Mouse (Mus musculus) E14TG2a.4 (cell line): ENCODE results near the gene 4833427G06Rik.

Source experiments
- H3K27me3 ChIP-seq: 2 replicates; pipeline ENCODE4 v1.6.1; 2014; ENCODE audit warnings: low read length, control low read depth; ENCODE audit not compliant: insufficient read depth
- H3K36me3 ChIP-seq: 2 replicates; pipeline ENCODE4 v1.6.1; 2014; ENCODE audit warnings: low read length, control low read depth; ENCODE audit not compliant: insufficient read depth
- H3K4me1 ChIP-seq: replicated peaks from 2 replicates; pipeline ENCODE4 v1.6.1; 2014; ENCODE audit warnings: low read depth, low read length, control low read depth
- H3K4me3 ChIP-seq: replicated peaks from 2 replicates; pipeline ENCODE4 v1.5.1; 2014; ENCODE audit warnings: mild to moderate bottlenecking, low read length
- H3K9me3 ChIP-seq: 2 replicates; pipeline ENCODE4 v1.6.1; 2014; ENCODE audit warnings: low read length, control low read depth
- CTCF ChIP-seq: conservative IDR thresholded peaks from 2 replicates; pipeline ENCODE4 v1.5.1; 2014; ENCODE audit warnings: low read length
- NANOG ChIP-seq: IDR thresholded peaks from 2 replicates; pipeline ENCODE4 v1.6.1; 2014; ENCODE audit warnings: borderline replicate concordance, low read length, mixed read lengths
- POU5F1 ChIP-seq: IDR thresholded peaks from 2 replicates; pipeline ENCODE4 v1.6.1; 2014; ENCODE audit warnings: low read length, borderline replicate concordance

Gene 4833427G06Rik

GRCm38 (mm10) chr9:51081614-51082013, 20.3 kb downstream of the 4833427G06Rik start:
- Histone ChIP-seq H3K9me3 (no peaks in the 10 kb centered on the region), H3K36me3 (no peaks in the 10 kb centered on the region), H3K27me3 (peaks cover 20% of the 10 kb centered on the region), H3K4me1 (peaks cover 10% of the 10 kb centered on the region), H3K4me3 (no peak overlapping the region)
- TF ChIP-seq POU5F1, result no peak
- no peak for TF ChIP-seq NANOG
- TF ChIP-seq CTCF, result no peak

DNA sequence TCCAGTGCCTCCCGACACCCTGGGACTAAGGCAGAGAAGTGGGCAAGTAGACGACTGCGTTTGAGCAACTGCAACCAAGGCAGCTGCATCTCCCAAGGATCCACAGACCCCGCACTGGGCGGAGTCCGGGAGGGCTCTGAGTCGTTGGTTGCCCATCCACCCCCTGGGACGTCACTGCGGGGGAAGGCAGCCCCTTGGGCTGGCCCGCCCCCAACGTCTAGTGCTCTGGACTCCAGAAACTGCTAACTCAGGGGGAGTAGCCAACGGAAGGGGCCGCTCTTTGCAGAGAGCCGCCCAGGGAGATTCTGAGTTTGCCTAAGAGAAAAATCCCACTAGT, 24.9 kb downstream of the 4833427G06Rik start, which contains the start of gene Layn:
Gene Layn, minus strand, starts transcription at position 116 of the 337 bp plus-strand sequence.
- no peak for TF ChIP-seq CTCF
- TF ChIP-seq NANOG, result no peak
- no peak for TF ChIP-seq POU5F1
- H3K36me3 ChIP-seq, result no peaks in the 10 kb centered on the region
- H3K27me3 ChIP-seq, result peaks cover 48% of the 10 kb centered on the region
- H3K9me3 ChIP-seq, result no peaks in the 10 kb centered on the region
- H3K4me3 ChIP-seq, result peak within 1 kb of the TSS; percentile 81
- peaks cover 22% of the 10 kb centered on the region for H3K4me1 ChIP-seq

GRCm38 (mm10) chr9:51076300-51076978, 25.4 kb downstream of the 4833427G06Rik start:
- Histone ChIP-seq H3K36me3 (no peaks in the 10 kb centered on the region), H3K27me3 (peaks cover 48% of the 10 kb centered on the region), H3K4me1 (peaks cover 22% of the 10 kb centered on the region), H3K4me3 (peak overlapping the region; percentile 81), H3K9me3 (no peaks in the 10 kb centered on the region)
- TF ChIP-seq POU5F1, result no peak
- no peak for TF ChIP-seq NANOG
- TF ChIP-seq CTCF, result no peak

DNA sequence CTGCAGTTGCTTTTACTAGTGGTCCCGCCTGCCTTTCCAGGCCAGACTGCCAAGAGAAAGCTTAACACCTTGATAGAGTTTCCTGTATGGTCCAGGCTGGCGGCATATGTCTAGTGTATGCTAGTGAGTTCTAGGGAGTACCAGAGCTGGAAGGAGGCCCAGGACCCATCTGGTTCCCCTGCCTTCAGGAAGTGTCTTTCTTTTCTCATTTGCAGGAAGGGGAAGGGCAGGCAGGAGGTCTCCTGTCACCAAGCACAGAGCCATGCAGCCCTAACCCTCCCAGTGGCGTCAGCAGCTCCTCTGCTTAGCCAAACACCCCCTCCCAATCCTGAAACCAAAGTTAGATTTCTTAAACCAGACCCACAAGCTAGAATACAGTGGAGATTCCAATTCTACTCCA, 26.1 kb downstream of the 4833427G06Rik start:
- no peaks in the 10 kb centered on the region for H3K36me3 ChIP-seq
- TF ChIP-seq NANOG, result no peak
- no peak for TF ChIP-seq POU5F1
- TF ChIP-seq CTCF, result no peak
- no peaks in the 10 kb centered on the region for H3K9me3 ChIP-seq
- peaks cover 22% of the 10 kb centered on the region for H3K4me1 ChIP-seq
- peaks cover 48% of the 10 kb centered on the region for H3K27me3 ChIP-seq
- peak overlapping the region; percentile 51 for H3K4me3 ChIP-seq

- no peaks in the 10 kb centered on the region for H3K9me3 ChIP-seq
- H3K36me3 ChIP-seq, result no peaks in the 10 kb centered on the region
- peaks cover 6% of the 10 kb centered on the region for H3K4me1 ChIP-seq
- peaks cover 26% of the 10 kb centered on the region for H3K27me3 ChIP-seq
- no peak overlapping the region for H3K4me3 ChIP-seq
- TF ChIP-seq POU5F1, result no peak
- no peak for TF ChIP-seq NANOG
These were observed 31.1 kb downstream of the 4833427G06Rik start for GRCm38 (mm10) chr9:51070801-51071200.

DNA sequence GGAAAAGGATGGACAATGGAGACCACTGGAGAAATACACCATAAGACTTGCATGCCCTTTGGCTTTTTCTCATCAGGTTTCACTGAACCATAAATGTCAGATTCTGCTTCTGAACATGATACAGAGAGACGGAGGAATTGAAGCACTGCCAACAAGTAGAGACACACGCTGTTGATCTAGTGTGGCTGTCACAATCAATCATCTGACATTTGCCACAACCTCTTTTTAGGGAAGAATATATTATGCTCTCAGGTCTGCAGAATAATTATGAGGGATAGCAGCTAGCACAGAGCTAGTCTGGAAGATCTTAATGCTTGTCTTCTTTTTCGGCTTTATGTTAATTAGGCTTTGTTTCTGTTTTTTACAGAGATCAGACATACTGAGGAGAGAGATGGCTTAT, 33.7 kb downstream of the 4833427G06Rik start:
- TF ChIP-seq POU5F1, result no peak
- no peak for TF ChIP-seq CTCF
- TF ChIP-seq NANOG, result no peak
- Histone ChIP-seq H3K4me3 (no peak overlapping the region), H3K9me3 (no peaks in the 10 kb centered on the region), H3K4me1 (no peaks in the 10 kb centered on the region), H3K36me3 (no peaks in the 10 kb centered on the region), H3K27me3 (0 out of 2 replicates have a peak, but pooled peaks cover 4% of the 10 kb centered on the region)

DNA sequence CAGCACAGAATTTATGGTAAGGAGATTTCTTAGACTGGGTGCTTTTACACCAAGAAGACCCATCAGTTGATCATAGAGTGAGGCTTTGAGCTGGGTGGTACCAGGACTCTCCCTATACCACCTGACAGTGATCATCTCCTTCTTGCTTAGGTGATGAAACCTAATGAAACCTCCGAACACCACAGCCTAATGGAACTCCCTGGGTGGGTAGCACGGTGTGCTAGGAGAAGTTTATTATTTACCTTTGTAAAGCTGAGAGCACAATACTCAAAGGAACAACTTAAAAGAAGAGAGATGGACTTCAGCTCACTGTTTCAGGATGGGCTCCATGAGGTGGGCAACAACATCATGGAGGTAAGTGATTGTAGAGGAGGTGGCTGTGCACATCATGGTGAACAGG, 41.3 kb downstream of the 4833427G06Rik start, which contains the start of gene Btg4:
Gene Btg4, plus strand, starts transcription at position 301 of the 400 bp plus-strand sequence.
- TF ChIP-seq CTCF (no peak), NANOG (no peak), POU5F1 (no peak)
- H3K9me3 ChIP-seq, result no peaks in the 10 kb centered on the region
- H3K4me1 ChIP-seq, result no peaks in the 10 kb centered on the region
- H3K4me3 ChIP-seq, result no peak within 1 kb of the TSS
- H3K36me3 ChIP-seq, result no peaks in the 10 kb centered on the region
- no peaks in the 10 kb centered on the region for H3K27me3 ChIP-seq

GRCm38 (mm10) chr9:51058951-51059521, 42.8 kb downstream of the 4833427G06Rik start:
- Histone ChIP-seq H3K36me3 (no peaks in the 10 kb centered on the region), H3K4me1 (no peaks in the 10 kb centered on the region), H3K9me3 (no peaks in the 10 kb centered on the region), H3K4me3 (no peak overlapping the region), H3K27me3 (no peaks in the 10 kb centered on the region)
- no peak for TF ChIP-seq NANOG
- no peak for TF ChIP-seq CTCF
